In genomic region chr7:79819515-79819914, GRCm38 (mm10) we compare ENCODE assay signal across 27 mouse cellular contexts. TPM values are rescaled to one million over a fixed set of nuclear protein-coding genes. Genes with fewer than 3 reads are reported as not detected.
A peak's percentile ranks its signal among the peaks of the same experiment; 100 is the strongest.
DNase-seq lines count a peak whose midpoint lies in the region; ATAC-seq lines count a peak whose summit lies in the region.
"Had no signal": no experiment of that assay in that cellular context is flagged by ENCODE, and none has a peak within 500 bp of the region (broad histone marks: within the 10 kb centered on the region; RNA-seq: fewer than 3 reads in every experiment).

No protein-coding gene starts in this region.

- peaks cover 2% of the 10 kb centered on the region; the same call in 1 of the 2 replicates for H3K27me3 ChIP-seq in heart, embryonic 16.5 days (ENCODE audit: control insufficient read depth, insufficient read depth, low read length)
- peaks cover 18% of the 10 kb centered on the region for H3K27me3 ChIP-seq in liver, embryonic 12.5 days (replicated peaks)
- H3K27me3 ChIP-seq: embryonic facial prominence, embryonic 12.5 days had no signal

- DNase-seq in heart, postnatal 10 days = no peak
- DNase-seq in ES-CJ7 (ENCODE audit: low read depth, low spot score) = peak; percentile 38
- DNase-seq in yolk sac, embryonic 10.5 days (ENCODE audit: low spot score) = peak; percentile 18
- no peak for DNase-seq in embryo, embryonic 10.5 days (ENCODE audit: low spot score)
- DNase-seq: adrenal gland, postnatal 36 days; cerebellum, adult 9-11 months; forebrain, postnatal 0 days; gastrocnemius, postnatal 14 days; heart, postnatal 36 days; kidney, adult 18-20 months; layer of hippocampus, adult 9-11 months; lung, embryonic 14.5 days; right cerebral cortex, postnatal 25 days had no signal

- WGBS in heart, embryonic 16.5 days = 14% methylated on average over 4 of the region's 4 CpGs
- 9% methylated on average over 4 of the region's 4 CpGs for WGBS in liver, embryonic 12.5 days (ENCODE audit: insufficient replicate concordance)

- 0 out of 2 replicates have a peak, but pooled peaks have one; percentile 67 for ATAC-seq in heart, embryonic 16.5 days (replicated peaks; ENCODE audit: extremely low read depth, insufficient read depth, low FRiP score)
- ATAC-seq in common myeloid progenitor, adult 5-6 weeks (replicated peaks; ENCODE audit: low read depth, poor library complexity, severe bottlenecking) = peak; percentile 47; the same call in 1 of the 2 replicates
- ATAC-seq in liver, embryonic 12.5 days = no peak
- ATAC-seq: forebrain, postnatal 0 days; midbrain, embryonic 13.5 days had no signal

- no peak overlapping the region for H3K27ac ChIP-seq in heart, embryonic 16.5 days (ENCODE audit: low read length)
- H3K27ac ChIP-seq in liver, embryonic 12.5 days = no peak overlapping the region
- H3K27ac ChIP-seq: embryonic facial prominence, embryonic 12.5 days; hindbrain, embryonic 15.5 days; kidney, postnatal 0 days; limb, embryonic 13.5 days; liver, embryonic 14.5 days; midbrain, embryonic 13.5 days had no signal

- no peak overlapping the region for H3K9ac ChIP-seq in heart, embryonic 16.5 days (ENCODE audit: low read length)
- H3K9ac ChIP-seq in liver, embryonic 12.5 days = no peak overlapping the region
- H3K9ac ChIP-seq: embryonic facial prominence, embryonic 12.5 days; forebrain, postnatal 0 days; hindbrain, embryonic 15.5 days; limb, embryonic 13.5 days; liver, embryonic 14.5 days; lung, embryonic 14.5 days; midbrain, embryonic 13.5 days had no signal

- H3K4me2 ChIP-seq in heart, embryonic 16.5 days (ENCODE audit: low read depth, low read length) = no peak overlapping the region
- H3K4me2 ChIP-seq in liver, embryonic 12.5 days = no peak overlapping the region
- H3K4me2 ChIP-seq: embryonic facial prominence, embryonic 12.5 days; hindbrain, embryonic 15.5 days; limb, embryonic 13.5 days; lung, embryonic 14.5 days; midbrain, embryonic 13.5 days had no signal

- no peaks in the 10 kb centered on the region for H3K9me3 ChIP-seq in heart, embryonic 16.5 days (replicated peaks; ENCODE audit: control insufficient read depth, low read length)
- H3K9me3 ChIP-seq in liver, embryonic 12.5 days (replicated peaks) = no peaks in the 10 kb centered on the region
- H3K9me3 ChIP-seq: embryonic facial prominence, embryonic 12.5 days; hindbrain, embryonic 15.5 days; midbrain, embryonic 13.5 days had no signal

- no peak overlapping the region for H3K4me3 ChIP-seq in heart, embryonic 16.5 days (ENCODE audit: low read length)
- H3K4me3 ChIP-seq in liver, embryonic 12.5 days = no peak overlapping the region
- H3K4me3 ChIP-seq: embryonic facial prominence, embryonic 12.5 days; hindbrain, embryonic 15.5 days; limb, embryonic 13.5 days; midbrain, embryonic 13.5 days had no signal

- no peaks in the 10 kb centered on the region for H3K36me3 ChIP-seq in heart, embryonic 16.5 days (ENCODE audit: control insufficient read depth, insufficient read depth)
- H3K36me3 ChIP-seq in liver, embryonic 12.5 days = 0 out of 2 replicates have a peak, but pooled peaks cover 4% of the 10 kb centered on the region
- H3K36me3 ChIP-seq: embryonic facial prominence, embryonic 12.5 days; hindbrain, embryonic 15.5 days; midbrain, embryonic 13.5 days had no signal

- intact Hi-C loops in heart, postnatal 10 days (cut with DNase I) = no loop called here

- peaks cover 7% of the 10 kb centered on the region for H3K4me1 ChIP-seq in heart, embryonic 16.5 days (ENCODE audit: control insufficient read depth, insufficient read depth, low read length)
- peaks cover 24% of the 10 kb centered on the region for H3K4me1 ChIP-seq in liver, embryonic 12.5 days

RNA-seq across cellular contexts. Expression of gene Mesp2, which starts 9.0 kb away (rescaled TPM):
- polyA plus RNA-seq in heart, embryonic 16.5 days (2015; fragmentation: Nextera tagmentation; extraction: Ambion mirVana) = 0.18 and 0.31 TPM in 2 replicates
- under 1 TPM; 0.12 to 0.40 TPM for total RNA-seq in heart, postnatal 10 days (2021)
- total RNA-seq in common myeloid progenitor, adult 5-6 weeks (2017) = 1.2 TPM in 1 of 2 replicates, not detected in the other
- 0.06 TPM in 2 replicates for polyA plus RNA-seq in liver, embryonic 12.5 days (2016; fragmentation: Nextera tagmentation; extraction: Ambion mirVana)
- total RNA-seq: gastrocnemius, postnatal 14 days had no signal

RNA-seq across cellular contexts. Expression of gene Mesp1, which starts 25.9 kb away (rescaled TPM):
- not detected in 2 replicates for polyA plus RNA-seq in heart, embryonic 16.5 days (2015; fragmentation: Nextera tagmentation; extraction: Ambion mirVana)
- total RNA-seq in heart, postnatal 10 days (2021) = not detected
- total RNA-seq in common myeloid progenitor, adult 5-6 weeks (2017) = not detected in 2 replicates
- polyA plus RNA-seq in liver, embryonic 12.5 days (2016; fragmentation: Nextera tagmentation; extraction: Ambion mirVana) = 0.10 TPM in 1 of 2 replicates, not detected in the other
- total RNA-seq: adrenal gland, adult 18-20 months; adrenal gland, postnatal 36 days; gastrocnemius, postnatal 14 days; heart, adult 8-10 months; heart, postnatal 36 days; megakaryocyte, adult 5-6 weeks had no signal
- polyA plus RNA-seq: embryonic facial prominence, embryonic 12.5 days; limb, embryonic 13.5 days; lung, embryonic 14.5 days; midbrain, embryonic 13.5 days; neural tube, embryonic 11.5 days; spleen, adult 2 months had no signal

RNA-seq across cellular contexts. Expression of gene Anpep, which starts 41.3 kb away (rescaled TPM):
- polyA plus RNA-seq in heart, embryonic 16.5 days (2015; fragmentation: Nextera tagmentation; extraction: Ambion mirVana) = 9.1 and 19.1 TPM in 2 replicates
- total RNA-seq in heart, postnatal 10 days (2021) = 10 to 100 TPM; 26.6 to 29.3 TPM
- 1.8 TPM in 1 of 2 replicates, not detected in the other for total RNA-seq in common myeloid progenitor, adult 5-6 weeks (2017)
- polyA plus RNA-seq in liver, embryonic 12.5 days (2016; fragmentation: Nextera tagmentation; extraction: Ambion mirVana) = 12.8 and 13.8 TPM in 2 replicates

Comparison
In these comparisons a context has a peak if more than half of its experiments do, and no peak if none do; other contexts are left out.
1. DNase-seq: peak in ES-CJ7 (single experiment) and yolk sac, embryonic 10.5 days (single experiment); none in heart, postnatal 10 days (0 of 2) and embryo, embryonic 10.5 days (single experiment).